Mouse (Mus musculus): ENCODE measurements around the gene Gm20518. TPM values are rescaled to one million over a fixed set of nuclear protein-coding genes. Genes with fewer than 3 reads are reported as not detected.
A peak's percentile ranks its signal among the peaks of the same experiment; 100 is the strongest.

Gm20518 gene
- total RNA-seq, 2 experiments from 2014 or later: 0.69 TPM; not detected in 1

DNA sequence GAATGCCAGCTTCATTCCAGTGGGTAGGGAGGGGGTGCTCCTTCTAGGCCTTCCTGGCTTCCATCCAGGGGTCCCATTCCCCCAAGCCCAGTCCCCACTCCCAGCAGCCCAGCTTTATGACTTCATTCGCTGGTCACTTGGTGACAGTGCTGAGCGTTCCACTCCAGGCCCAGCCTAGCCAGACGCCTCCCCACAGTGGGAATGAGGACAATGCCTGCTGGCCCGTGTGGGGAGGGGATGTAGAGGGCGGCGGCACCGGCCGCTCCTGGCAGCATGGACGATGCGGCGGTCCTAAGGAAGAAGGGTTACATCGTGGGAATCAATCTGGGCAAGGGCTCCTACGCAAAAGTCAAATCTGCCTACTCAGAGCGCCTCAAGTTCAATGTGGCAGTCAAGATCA lies 7.0 kb upstream of the Gm20518 start, which contains the start of the genes Dgcr2 and Tssk2:
Dgcr2 (minus strand) TSS at position 101 of the 400 bp plus-strand sequence.
Tssk2 (plus strand) TSS at position 176 of the 400 bp plus-strand sequence.
- ATAC-seq (replicated peaks; ENCODE audit: poor library complexity, severe bottlenecking): no peak

- ATAC-seq (replicated peaks; ENCODE audit: poor library complexity, severe bottlenecking): no peak
Measured at GRCm38 (mm10) chr16:17896091-17896490, 4.6 kb upstream of the Gm20518 start.

DNA sequence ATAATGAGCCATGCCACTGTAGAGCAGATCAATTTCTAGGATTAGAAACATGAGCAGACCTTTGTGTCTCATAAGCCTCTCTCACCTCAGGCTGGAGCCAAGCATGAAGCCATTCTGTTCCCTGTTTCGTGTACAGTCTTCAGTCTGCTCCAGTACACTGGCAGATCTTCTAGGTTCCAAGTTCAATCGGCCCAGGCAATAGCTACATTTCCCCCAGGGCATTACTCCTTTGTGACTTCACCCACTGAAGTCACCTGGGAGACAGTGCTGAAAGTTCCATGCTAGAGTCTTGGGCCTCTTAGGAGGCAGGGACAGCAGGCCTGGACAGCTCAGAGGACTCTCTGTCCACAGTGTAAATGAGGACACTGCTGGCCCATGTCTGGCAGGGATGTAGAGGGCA lies 2.5 kb upstream of the Gm20518 start, which contains the start of gene Tssk1:
Tssk1 (plus strand) TSS at position 301 of the 400 bp plus-strand sequence.
- no peak for ATAC-seq (replicated peaks; ENCODE audit: poor library complexity, severe bottlenecking)

- ATAC-seq (replicated peaks; ENCODE audit: poor library complexity, severe bottlenecking): no peak
Measured at GRCm38 (mm10) chr16:17892606-17893005, 1.1 kb upstream of the Gm20518 start.

- peak; percentile 28 for ATAC-seq (replicated peaks; ENCODE audit: poor library complexity, severe bottlenecking)
Measured at GRCm38 (mm10) chr16:17890917-17891566, 429 bp downstream of the Gm20518 start.

DNA sequence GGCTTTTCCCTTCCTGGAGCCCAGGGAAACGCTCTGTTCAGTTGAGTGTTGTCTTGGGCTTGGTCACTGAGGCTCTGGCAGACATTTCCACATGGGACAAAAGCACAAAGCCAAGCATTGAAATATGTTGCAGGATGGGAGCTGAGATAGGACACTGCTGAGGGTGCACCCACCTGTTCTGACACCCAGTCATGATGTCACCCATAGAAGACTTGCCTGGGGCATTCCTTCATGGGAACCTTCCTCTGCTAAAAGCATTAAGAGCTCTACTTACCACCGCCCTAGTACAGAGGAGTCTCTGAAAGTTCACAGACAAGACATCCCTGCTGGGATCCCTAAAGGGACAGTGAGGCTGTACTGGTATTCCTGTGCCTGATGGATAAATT lies 1.1 kb downstream of the Gm20518 start:
- ATAC-seq (replicated peaks; ENCODE audit: poor library complexity, severe bottlenecking): no peak

GRCm38 (mm10) chr16:17889689-17890341 lies 1.7 kb downstream of the Gm20518 start:
- ATAC-seq (replicated peaks; ENCODE audit: poor library complexity, severe bottlenecking): no peak

GRCm38 (mm10) chr16:17884116-17884515 lies 7.4 kb downstream of the Gm20518 start:
- ATAC-seq (replicated peaks; ENCODE audit: poor library complexity, severe bottlenecking): no peak

DNA sequence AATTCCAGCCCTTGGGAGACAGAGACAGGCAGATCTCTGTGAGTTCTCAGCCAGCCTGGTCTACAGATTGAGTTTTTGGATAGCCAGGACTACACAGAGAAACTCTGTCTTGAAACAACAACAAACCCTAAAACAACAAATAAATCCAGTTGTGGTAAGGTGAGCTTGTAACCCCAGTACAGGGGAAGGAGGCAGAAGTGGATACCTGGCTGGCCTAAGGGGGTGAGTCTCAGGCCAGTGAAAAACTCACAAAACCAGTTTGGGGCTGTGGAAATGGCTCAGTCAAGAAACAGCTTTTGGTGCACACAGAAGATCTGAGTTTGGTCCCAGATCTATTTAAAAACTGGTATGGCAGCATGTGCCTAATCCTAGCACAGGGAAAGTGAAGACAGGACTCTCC lies 9.3 kb downstream of the Gm20518 start:
- no peak for ATAC-seq (replicated peaks; ENCODE audit: poor library complexity, severe bottlenecking)

DNA sequence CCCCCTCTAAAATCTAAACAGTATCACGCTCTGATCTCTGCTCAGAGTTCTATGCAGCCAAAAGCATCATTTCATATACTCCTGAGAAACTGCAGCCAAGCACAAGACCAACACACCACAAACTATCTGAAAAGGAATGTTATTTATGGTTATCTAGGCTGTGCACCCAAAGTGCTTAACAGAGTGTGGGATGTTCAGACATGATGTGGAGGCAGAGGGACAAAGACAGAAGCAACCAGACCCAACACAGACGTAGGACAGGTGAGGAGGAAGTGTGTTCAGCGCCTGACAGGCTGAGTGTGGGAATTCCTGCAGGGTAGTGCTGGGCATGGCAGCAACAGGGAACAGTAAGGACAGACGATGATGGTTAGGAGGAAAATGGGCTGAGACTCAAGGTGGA lies 11.9 kb downstream of the Gm20518 start:
- no peak for ATAC-seq (replicated peaks; ENCODE audit: poor library complexity, severe bottlenecking)

GRCm38 (mm10) chr16:17876096-17876495 lies 15.4 kb downstream of the Gm20518 start:
- ATAC-seq (replicated peaks; ENCODE audit: poor library complexity, severe bottlenecking): no peak

DNA sequence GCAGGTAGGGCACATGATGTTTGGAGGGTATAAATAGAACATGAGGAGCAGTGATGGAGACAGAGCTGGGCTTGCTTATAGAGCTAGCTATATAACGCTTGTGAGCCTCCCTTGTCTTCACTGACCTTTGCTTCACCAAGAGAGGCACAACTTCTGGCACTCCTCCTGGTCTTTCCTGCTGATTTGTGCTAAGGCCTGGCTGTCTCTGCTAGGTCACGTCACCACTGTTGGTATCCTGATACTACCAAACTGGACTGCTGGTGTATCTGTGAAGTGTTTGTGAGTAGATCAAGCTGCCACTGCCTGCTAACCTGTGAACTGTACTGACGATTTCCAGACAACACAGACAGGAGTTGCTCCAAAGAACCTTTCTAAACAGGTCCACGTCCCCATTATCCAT lies 16.3 kb downstream of the Gm20518 start:
- no peak for ATAC-seq (replicated peaks; ENCODE audit: poor library complexity, severe bottlenecking)

GRCm38 (mm10) chr16:17872995-17873394 lies 18.5 kb downstream of the Gm20518 start:
- ATAC-seq (replicated peaks; ENCODE audit: poor library complexity, severe bottlenecking): no peak

DNA sequence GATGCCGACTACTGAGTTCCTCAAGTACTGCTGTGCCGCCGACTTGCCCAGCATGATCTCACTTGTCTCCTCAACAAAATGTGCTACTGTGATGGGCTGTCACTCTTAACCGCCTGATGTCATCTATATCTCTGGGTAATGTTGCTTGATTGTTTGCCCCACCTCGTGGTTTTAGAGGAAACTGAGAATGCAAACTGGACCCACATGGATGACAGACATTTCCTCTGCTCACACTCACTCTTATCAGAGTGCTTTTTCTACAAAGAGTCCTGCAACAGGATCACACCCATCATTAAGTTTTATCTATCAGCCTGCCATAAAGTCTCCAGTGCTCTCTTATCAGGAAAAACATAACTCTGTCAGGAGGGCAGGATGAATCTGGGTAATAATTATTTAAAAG lies 20.2 kb downstream of the Gm20518 start:
- no peak for ATAC-seq (replicated peaks; ENCODE audit: poor library complexity, severe bottlenecking)

DNA sequence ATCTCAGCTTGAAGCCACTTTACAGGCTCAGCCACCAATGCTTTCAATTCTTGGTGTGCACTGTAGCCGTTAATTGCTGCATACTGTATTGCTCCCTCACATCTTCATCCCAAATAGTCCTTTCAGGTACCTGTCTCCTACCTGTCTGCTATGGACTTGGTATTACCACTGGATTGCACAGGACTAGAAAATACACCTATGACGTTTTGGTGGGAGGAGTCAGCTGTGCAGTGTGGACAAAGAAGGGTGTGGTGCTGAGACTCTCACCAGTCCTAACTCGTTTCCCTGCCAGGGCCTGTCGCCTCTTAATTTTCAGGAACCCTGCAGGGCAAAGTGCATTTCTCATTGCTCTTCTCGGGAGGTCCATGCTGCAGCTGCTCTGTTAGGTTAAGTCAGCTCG lies 25.7 kb downstream of the Gm20518 start:
- ATAC-seq (replicated peaks; ENCODE audit: poor library complexity, severe bottlenecking): no peak

- no peak for ATAC-seq (replicated peaks; ENCODE audit: poor library complexity, severe bottlenecking)
Measured at GRCm38 (mm10) chr16:17865293-17865692, 26.2 kb downstream of the Gm20518 start.

DNA sequence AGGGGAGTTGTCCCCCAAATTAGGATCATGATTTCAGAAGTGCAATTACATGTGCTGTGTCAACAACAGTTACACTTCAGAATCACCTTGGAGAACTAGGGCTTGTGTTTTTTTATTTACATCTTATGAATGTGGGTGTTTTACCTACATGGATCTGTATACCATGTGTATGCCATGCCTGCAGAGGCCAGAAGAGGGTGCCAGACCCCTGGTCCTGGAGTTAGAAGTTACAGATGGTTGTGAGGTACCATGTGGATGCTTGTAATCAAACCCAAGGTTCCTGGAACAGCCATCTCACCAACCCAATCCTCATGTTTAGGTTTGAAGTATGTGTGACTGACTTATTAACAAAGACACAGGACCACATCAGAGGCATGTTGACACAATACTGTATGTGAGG lies 32.9 kb downstream of the Gm20518 start:
- no peak for ATAC-seq (replicated peaks; ENCODE audit: poor library complexity, severe bottlenecking)

- no peak for ATAC-seq (replicated peaks; ENCODE audit: poor library complexity, severe bottlenecking)
Measured at GRCm38 (mm10) chr16:17857157-17857556, 34.3 kb downstream of the Gm20518 start.

DNA sequence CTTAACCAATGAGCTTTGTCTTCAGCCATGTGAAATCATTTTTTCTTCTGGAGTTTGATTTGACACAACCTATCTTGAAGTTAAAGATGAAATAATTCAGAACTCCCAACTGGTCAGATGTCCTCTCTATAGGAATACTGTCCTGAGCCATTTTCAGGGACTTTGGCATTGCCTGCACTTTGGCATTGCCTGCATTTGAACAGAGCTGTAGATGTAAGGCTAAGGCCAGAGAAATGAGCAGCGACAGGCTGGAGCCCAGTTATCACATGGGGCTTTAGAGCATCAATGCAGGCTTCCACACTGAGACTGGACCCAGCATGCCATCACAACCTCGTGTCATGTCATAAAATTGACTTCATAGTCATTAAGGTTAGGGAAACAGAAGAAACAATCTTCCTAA lies 38.2 kb downstream of the Gm20518 start:
- no peak for ATAC-seq (replicated peaks; ENCODE audit: poor library complexity, severe bottlenecking)

GRCm38 (mm10) chr16:17851860-17852259 lies 39.6 kb downstream of the Gm20518 start:
- ATAC-seq (replicated peaks; ENCODE audit: poor library complexity, severe bottlenecking): no peak

GRCm38 (mm10) chr16:17851331-17851730 lies 40.1 kb downstream of the Gm20518 start:
- no peak for ATAC-seq (replicated peaks; ENCODE audit: poor library complexity, severe bottlenecking)

DNA sequence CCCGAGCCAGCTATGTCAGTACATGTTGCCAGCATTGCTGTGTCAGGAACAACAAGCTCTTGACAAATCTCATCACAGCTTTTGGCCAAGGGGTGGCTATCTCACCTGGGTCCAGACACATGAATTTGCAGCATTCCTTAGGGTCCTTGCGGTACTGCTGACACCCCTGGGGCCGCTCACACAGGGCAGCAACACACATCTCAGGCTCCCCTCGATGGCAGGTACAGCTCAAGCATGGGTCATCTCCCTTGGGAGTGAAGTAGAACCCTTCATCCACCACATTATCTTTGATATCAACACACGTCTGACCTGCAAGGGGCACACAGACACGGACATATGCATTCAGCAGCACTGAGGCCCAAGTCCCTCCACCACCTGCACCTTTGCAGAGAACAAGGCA lies 42.0 kb downstream of the Gm20518 start:
- no peak for ATAC-seq (replicated peaks; ENCODE audit: poor library complexity, severe bottlenecking)
